Mouse (Mus musculus): ENCODE data around the gene AU015836.

DNA sequence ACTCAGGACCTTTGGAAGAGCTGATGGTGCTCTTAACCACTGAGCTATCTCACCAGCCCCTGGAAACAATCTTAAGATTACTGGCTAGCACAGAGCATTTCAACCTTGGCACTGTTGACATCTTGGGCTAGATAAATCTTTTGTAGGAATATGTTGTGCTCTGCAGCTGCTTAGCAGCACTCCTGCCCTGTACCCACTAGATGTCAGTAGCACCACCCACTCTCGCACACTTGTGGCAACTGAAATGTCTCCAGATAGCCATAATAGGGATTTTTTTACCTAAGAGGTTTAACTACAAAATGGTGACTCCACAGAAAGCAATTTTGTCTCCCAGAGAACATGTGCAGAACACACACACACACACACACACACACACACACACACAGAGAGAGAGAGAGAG, 11.7 kb upstream of the AU015836 start:
- TF ChIP-seq POLR2A (IDR thresholded peaks at IDR 0.05; ENCODE audit: control insufficient read depth, extremely low read depth, insufficient read depth, low read length, poor library complexity) (no peak), CTCF (IDR thresholded peaks at IDR 0.05; ENCODE audit: borderline replicate concordance, control insufficient read depth, extremely low read depth, insufficient read depth, low read length, poor library complexity) (no peak)

All from thymus, adult 2 months (tissue).